In genomic region chr2:152831019-152831878, GRCm38 (mm10) we compare ENCODE assay signal across 8 mouse cellular contexts. TPM values are rescaled to one million over a fixed set of nuclear protein-coding genes. Genes with fewer than 3 reads are reported as not detected.
A peak's percentile ranks its signal among the peaks of the same experiment; 100 is the strongest.
DNase-seq lines count a peak whose midpoint lies in the region; ATAC-seq and TF ChIP-seq lines count a peak whose summit lies in the region.

Bcl2l1 (minus strand) TSS chr2:152831728.

- under 1% methylated on average over 72 of the region's 74 CpGs for WGBS in forebrain, embryonic 12.5 days
- WGBS in heart, postnatal 0 days: under 1% methylated on average over 70 of the region's 74 CpGs
- under 1% methylated on average over 65 of the region's 74 CpGs for WGBS in liver, embryonic 16.5 days (ENCODE audit: insufficient replicate concordance)
- WGBS in neural tube, embryonic 13.5 days: under 1% methylated on average over 70 of the region's 74 CpGs

- no peak; the same call in 1 of the 2 replicates for TF ChIP-seq POLR2A in CH12.LX (IDR thresholded peaks at IDR 0.05; ENCODE audit: low read depth, low read length)
- TF ChIP-seq POLR2A in testis, adult 2 months (IDR thresholded peaks at IDR 0.05; ENCODE audit: control insufficient read depth, low read depth, low read length): peak; percentile 60; the same call in 1 of the 2 replicates

- peaks cover 6 to 7% of the 10 kb centered on the region in 2 experiments for H3K36me3 ChIP-seq in CH12.LX (replicated peaks in 1 of 2; ENCODE audit: control insufficient read depth in 1 of 2, insufficient read depth in 1 of 2, low read length in 1 of 2)
- H3K36me3 ChIP-seq in forebrain, embryonic 12.5 days (replicated peaks): no peaks in the 10 kb centered on the region
- peaks cover 8% of the 10 kb centered on the region; the same call in 1 of the 2 replicates for H3K36me3 ChIP-seq in heart, postnatal 0 days (replicated peaks; ENCODE audit: control insufficient read depth, insufficient read depth, low read length)
- H3K36me3 ChIP-seq in liver, embryonic 16.5 days (ENCODE audit: control insufficient read depth, insufficient read depth): peaks cover 3% of the 10 kb centered on the region; the same call in 1 of the 2 replicates
- peaks cover 11% of the 10 kb centered on the region; the same call in 1 of the 2 replicates for H3K36me3 ChIP-seq in neural tube, embryonic 13.5 days
- H3K36me3 ChIP-seq in testis, adult 2 months (ENCODE audit: control insufficient read depth, insufficient read depth, low read length): peaks cover 1% of the 10 kb centered on the region

- peak; percentile 49 for TF ChIP-seq RAD21 in CH12.LX (IDR thresholded peaks at IDR 0.05; ENCODE audit: low read depth, low read length)

- peak within 1 kb of the TSS; percentile 78 for H3K9ac ChIP-seq in CH12.LX (ENCODE audit: insufficient read depth, low read depth)
- H3K9ac ChIP-seq in forebrain, embryonic 12.5 days: peak within 1 kb of the TSS; percentile 88
- H3K9ac ChIP-seq in heart, postnatal 0 days (replicated peaks; ENCODE audit: low read depth, low read length): peak within 1 kb of the TSS; percentile 75
- peak within 1 kb of the TSS; percentile 98 for H3K9ac ChIP-seq in liver, embryonic 16.5 days (ENCODE audit: low read depth, low read length)
- peak within 1 kb of the TSS; percentile 94 for H3K9ac ChIP-seq in neural tube, embryonic 13.5 days

- H3K4me3 ChIP-seq in CH12.LX (replicated peaks in 1 of 3; ENCODE audit: low read depth in 2 of 3, low read length in 2 of 3, poor library complexity in 1 of 3): peak within 1 kb of the TSS; percentile 61 to 85 (median 81)
- peak within 1 kb of the TSS; percentile 60 for H3K4me3 ChIP-seq in forebrain, embryonic 12.5 days (replicated peaks)
- peak within 1 kb of the TSS; percentile 67 for H3K4me3 ChIP-seq in heart, postnatal 0 days (ENCODE audit: low read depth, low read length)
- peak within 1 kb of the TSS; percentile 88 for H3K4me3 ChIP-seq in liver, embryonic 16.5 days (ENCODE audit: low read depth, low read length)
- peak within 1 kb of the TSS; percentile 80 for H3K4me3 ChIP-seq in neural tube, embryonic 13.5 days
- peak within 1 kb of the TSS; percentile 97 for H3K4me3 ChIP-seq in testis, adult 2 months (ENCODE audit: control insufficient read depth, low read depth, low read length)

- H3K4me1 ChIP-seq in CH12.LX (ENCODE audit: control insufficient read depth in 1 of 2, insufficient read depth in 2 of 2): peaks cover 2 to 47% of the 10 kb centered on the region in 2 experiments; a peak in 3 of 4 replicates
- H3K4me1 ChIP-seq in forebrain, embryonic 12.5 days: peaks cover 38% of the 10 kb centered on the region
- H3K4me1 ChIP-seq in heart, postnatal 0 days (ENCODE audit: control insufficient read depth, insufficient read depth): peaks cover 32% of the 10 kb centered on the region
- H3K4me1 ChIP-seq in liver, embryonic 16.5 days (ENCODE audit: control insufficient read depth, low read depth, low read length): peaks cover 36% of the 10 kb centered on the region
- peaks cover 38% of the 10 kb centered on the region for H3K4me1 ChIP-seq in neural tube, embryonic 13.5 days (replicated peaks)
- H3K4me1 ChIP-seq in testis, adult 2 months (ENCODE audit: control insufficient read depth, insufficient read depth, low read length): peaks cover 7% of the 10 kb centered on the region

- H3K4me2 ChIP-seq in CH12.LX (ENCODE audit: insufficient read depth, low read depth, poor library complexity, severe bottlenecking): peak within 1 kb of the TSS; percentile 63
- peak within 1 kb of the TSS; percentile 63 for H3K4me2 ChIP-seq in forebrain, embryonic 12.5 days
- peak within 1 kb of the TSS; percentile 71 for H3K4me2 ChIP-seq in heart, postnatal 0 days (ENCODE audit: low read depth, low read length)
- H3K4me2 ChIP-seq in liver, embryonic 16.5 days (ENCODE audit: low read depth, low read length): peak within 1 kb of the TSS; percentile 75
- H3K4me2 ChIP-seq in neural tube, embryonic 13.5 days: peak within 1 kb of the TSS; percentile 77

- peak within 1 kb of the TSS; percentile 80 for H3K27ac ChIP-seq in CH12.LX (ENCODE audit: insufficient read depth, low read depth)
- peak within 1 kb of the TSS; percentile 97 for H3K27ac ChIP-seq in forebrain, embryonic 12.5 days
- H3K27ac ChIP-seq in heart, postnatal 0 days (ENCODE audit: low read depth): peak within 1 kb of the TSS; percentile 93
- peak within 1 kb of the TSS; percentile 96 for H3K27ac ChIP-seq in liver, embryonic 16.5 days (ENCODE audit: low read length)
- H3K27ac ChIP-seq in neural tube, embryonic 13.5 days (replicated peaks): peak within 1 kb of the TSS; percentile 99
- peak within 1 kb of the TSS; percentile 83 for H3K27ac ChIP-seq in testis, adult 2 months (ENCODE audit: control insufficient read depth, insufficient read depth, low read depth, low read length)

- in situ Hi-C loops in CH12.LX (cut with MboI; ENCODE audit: low pct_ligation_motif_present, low pct_unique_long_range_greater_than_20kb, low sequenced_read_pairs): loop anchor here (5.0 kb wide), 2 partner anchors 129 to 214 kb away; no protein-coding TSS in a partner anchor

- H3K27me3 ChIP-seq in CH12.LX (replicated peaks): peaks cover 3% of the 10 kb centered on the region
- no peaks in the 10 kb centered on the region for H3K27me3 ChIP-seq in forebrain, embryonic 12.5 days
- no peaks in the 10 kb centered on the region for H3K27me3 ChIP-seq in heart, postnatal 0 days (ENCODE audit: control insufficient read depth, insufficient read depth, low read length)
- no peaks in the 10 kb centered on the region for H3K27me3 ChIP-seq in liver, embryonic 16.5 days (ENCODE audit: control insufficient read depth, insufficient read depth, low read depth, low read length)
- H3K27me3 ChIP-seq in neural tube, embryonic 13.5 days: no peaks in the 10 kb centered on the region
- H3K27me3 ChIP-seq in testis, adult 2 months (ENCODE audit: control insufficient read depth, insufficient read depth, low read length): no peaks in the 10 kb centered on the region

- TF ChIP-seq CTCF in CH12.LX (conservative IDR thresholded peaks at IDR 0.05 in 1 of 2, IDR thresholded peaks at IDR 0.05 in 1 of 2; ENCODE audit: low read depth in 2 of 2, low read length in 2 of 2): peak; percentile 77 to 98
- peak; percentile 97 for TF ChIP-seq CTCF in heart, postnatal 0 days (IDR thresholded peaks at IDR 0.05; ENCODE audit: low read depth)
- peak; percentile 99 for TF ChIP-seq CTCF in testis, adult 2 months (IDR thresholded peaks at IDR 0.05; ENCODE audit: control insufficient read depth, insufficient read depth, insufficient replicate concordance, low read depth, low read length)

- ATAC-seq in forebrain, embryonic 12.5 days (ENCODE audit: low FRiP score): peak; percentile 97
- ATAC-seq in heart, postnatal 0 days (ENCODE audit: insufficient read depth, low read depth): peak; percentile 94
- peak; percentile 94 for ATAC-seq in liver, embryonic 16.5 days (ENCODE audit: low read depth)
- ATAC-seq in neural tube, embryonic 13.5 days (ENCODE audit: low read depth): peak; percentile 98

- peak; percentile 95 for DNase-seq in CH12.LX (ENCODE audit: extremely low read depth)
- peak; percentile 94 for DNase-seq in c-Kit-positive CD71-positive TER-119-negative erythroid progenitor cells, embryonic 14.5 days (ENCODE audit: low read depth)
- DNase-seq in heart, postnatal 0 days (ENCODE audit: low spot score): peak; percentile 95
- DNase-seq in kidney, postnatal 4 days: peak; percentile 99

- H3K9me3 ChIP-seq in CH12.LX (replicated peaks; ENCODE audit: low read length): no peaks in the 10 kb centered on the region
- H3K9me3 ChIP-seq in forebrain, embryonic 12.5 days: no peaks in the 10 kb centered on the region
- no peaks in the 10 kb centered on the region for H3K9me3 ChIP-seq in heart, postnatal 0 days (replicated peaks; ENCODE audit: control insufficient read depth, low read length)
- H3K9me3 ChIP-seq in liver, embryonic 16.5 days (replicated peaks; ENCODE audit: control insufficient read depth, low read length): no peaks in the 10 kb centered on the region
- no peaks in the 10 kb centered on the region for H3K9me3 ChIP-seq in neural tube, embryonic 13.5 days

- TF ChIP-seq EP300 in CH12.LX (IDR thresholded peaks at IDR 0.05; ENCODE audit: low read length): no peak
- TF ChIP-seq EP300 in heart, postnatal 0 days (IDR thresholded peaks at IDR 0.05; ENCODE audit: low read depth): peak; percentile 86

- peaks cover 41% of the 10 kb centered on the region for H3K79me2 ChIP-seq in CH12.LX (replicated peaks; ENCODE audit: control insufficient read depth, extremely low read depth, insufficient read depth, poor library complexity, severe bottlenecking)

- dilution Hi-C loops in CH12.LX (cut with MboI; ENCODE audit: extremely low pct_ligation_motif_present, extremely low pct_unique_long_range_greater_than_20kb, low sequenced_read_pairs): no loop called here

TF ChIP-seq in CH12.LX, 34 proteins besides CTCF, POLR2A, EP300 and RAD21 (continues in another document):
- TF ChIP-seq MYC (IDR thresholded peaks at IDR 0.05; ENCODE audit: low read depth, low read length) (peak; percentile 92), MAX (IDR thresholded peaks at IDR 0.05; ENCODE audit: low read length) (peak; percentile 56; the same call in 1 of the 2 replicates), TCF12 (IDR thresholded peaks at IDR 0.05; ENCODE audit: low read depth, low read length) (peak; percentile 28; the same call in 1 of the 2 replicates), ZMIZ1 (IDR thresholded peaks at IDR 0.05; ENCODE audit: low read depth, low read length) (no peak), TBP (conservative IDR thresholded peaks at IDR 0.05; ENCODE audit: low read depth, low read length) (no peak), JUN (IDR thresholded peaks at IDR 0.05; ENCODE audit: insufficient read depth, low read depth, low read length) (no peak), BHLHE40 (IDR thresholded peaks at IDR 0.05; ENCODE audit: low read depth, low read length) (0 out of 2 replicates have a peak, but pooled peaks have one; percentile 19), SIN3A (IDR thresholded peaks at IDR 0.05; ENCODE audit: low read length) (peak; percentile 73), ZC3H11A (IDR thresholded peaks at IDR 0.05; ENCODE audit: low read depth, low read length) (peak; percentile 85), RCOR1 (conservative IDR thresholded peaks at IDR 0.05; ENCODE audit: low read depth, low read length) (no peak), IRF4 (IDR thresholded peaks at IDR 0.05; ENCODE audit: low read depth, low read length) (peak; percentile 44)

RNA-seq across cellular contexts. Expression of gene Bcl2l1, which starts in this region (rescaled TPM):
- total RNA-seq in CH12.LX (2012; rRNA removed) (47.7 and 80.3 TPM in 2 replicates), CH12.LX (2014; rRNA removed) (13.7 and 21.3 TPM in 2 replicates)
- polyA plus RNA-seq in CH12.LX (2012; ENCODE audit: insufficient read length, low read depth): 33.2 and 34.5 TPM in 2 replicates
- polyA plus RNA-seq in forebrain, embryonic 12.5 days (2016; fragmentation: Nextera tagmentation; extraction: Ambion mirVana): 159 and 164 TPM in 2 replicates
- 60.9 and 75.6 TPM in 2 replicates for total RNA-seq in heart, postnatal 0 days (2014; rRNA removed; ENCODE audit: low replicate concordance)
- 34.5 and 35.0 TPM in 2 replicates for polyA plus RNA-seq in heart, postnatal 0 days (2015; fragmentation: Nextera tagmentation; extraction: Ambion mirVana)
- polyA plus RNA-seq in liver, embryonic 16.5 days (2015; fragmentation: Nextera tagmentation; extraction: Ambion mirVana): 213 and 241 TPM in 2 replicates
- polyA plus RNA-seq in neural tube, embryonic 13.5 days (2015; fragmentation: Nextera tagmentation; extraction: Ambion mirVana): 151 and 153 TPM in 2 replicates
- polyA plus RNA-seq in testis, adult 2 months (2012; rRNA removed): 74.9 and 80.8 TPM in 2 replicates

Comparison
In these comparisons a context has a peak if more than half of its experiments do, and no peak if none do; other contexts are left out.
1. Peak in every context shown above with its lines: DNase-seq, ATAC-seq, H3K4me3 ChIP-seq and H3K27ac ChIP-seq.